Mouse (Mus musculus) stomach, postnatal 0 days (tissue): Measurements from ENCODE around the gene Pcsk5.

ENCODE experiments used
- CTCF ChIP-seq: IDR thresholded peaks from 2 replicates; pipeline ENCODE4 v1.5.1; 2016; ENCODE audit warnings: antibody characterized with exemption, low read depth, mild to moderate bottlenecking, moderate library complexity
- EP300 ChIP-seq: optimal IDR thresholded peaks from 2 replicates; pipeline ENCODE3; 2016; ENCODE audit warnings: antibody characterized with exemption

DNA sequence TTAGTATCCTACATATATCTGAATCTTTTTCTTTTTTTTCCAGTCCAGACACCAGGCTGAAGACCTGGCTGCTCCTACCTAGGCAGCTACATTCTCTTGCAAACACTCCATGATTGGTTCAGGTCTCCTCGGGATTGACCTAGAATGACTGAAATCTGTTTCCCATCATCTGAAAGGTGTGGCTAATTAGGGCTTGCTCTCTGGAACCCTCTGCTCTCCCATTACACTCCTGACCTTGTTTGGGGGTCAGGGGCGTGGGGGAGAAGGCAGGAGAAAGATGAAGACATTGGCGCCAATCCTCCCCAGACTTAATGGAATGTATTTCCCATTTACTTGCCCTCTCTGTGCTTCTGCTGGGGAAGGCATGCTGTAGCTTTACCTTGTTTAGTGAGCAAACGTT is 366.2 kb downstream of the Pcsk5 start:
- TF ChIP-seq EP300 (no peak), CTCF (no peak)
